Mouse (Mus musculus): ENCODE data around the gene Abca7.
"Not testable (repeated sequence)": the region's sequence is repeated elsewhere in the genome, so short reads cannot be mapped to it uniquely, and the experiment has no call there.

The Abca7 gene

GRCm38 (mm10) chr10:80050885-80051617 is 54.8 kb downstream of the Abca7 start:
- DNase-seq = peak; percentile 54

DNA sequence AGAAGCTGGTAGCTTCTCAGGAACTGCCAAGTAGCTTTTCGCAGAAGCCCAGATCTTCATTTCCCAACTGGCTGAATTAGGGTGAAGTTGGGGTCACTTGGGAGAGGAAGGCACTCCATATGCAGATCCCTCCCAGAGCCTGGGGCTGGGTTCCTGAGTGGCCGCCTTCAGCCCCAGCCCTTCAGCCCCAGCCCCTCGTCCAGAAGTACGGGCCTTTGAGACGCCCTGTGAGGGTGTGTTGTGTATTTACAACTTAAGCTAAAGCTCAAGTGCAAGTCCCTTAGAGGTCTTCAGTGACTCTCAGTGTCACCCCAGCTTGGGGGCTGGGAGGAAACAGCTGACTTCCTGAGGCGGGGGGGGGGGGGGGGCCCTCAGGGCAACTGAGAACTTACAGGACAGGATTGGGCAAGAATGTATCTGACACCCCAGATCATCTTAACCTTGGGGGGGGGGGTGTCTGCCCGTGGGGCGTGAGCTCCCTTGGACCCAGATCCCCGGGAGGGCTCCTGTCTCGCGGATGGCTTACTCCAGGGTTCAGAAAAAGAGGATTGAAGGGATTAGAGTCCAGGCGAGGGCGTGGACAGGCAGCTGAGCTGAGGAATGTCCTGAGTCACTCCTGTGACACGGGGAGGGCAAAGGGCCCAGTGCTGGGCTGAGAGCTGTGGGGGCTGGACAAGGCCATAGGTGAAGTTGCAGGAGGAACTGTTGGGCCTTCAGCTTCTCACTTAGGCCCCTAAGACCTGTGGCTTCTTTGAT is 55.5 kb downstream of the Abca7 start:
- peak; percentile 77 for DNase-seq

DNA sequence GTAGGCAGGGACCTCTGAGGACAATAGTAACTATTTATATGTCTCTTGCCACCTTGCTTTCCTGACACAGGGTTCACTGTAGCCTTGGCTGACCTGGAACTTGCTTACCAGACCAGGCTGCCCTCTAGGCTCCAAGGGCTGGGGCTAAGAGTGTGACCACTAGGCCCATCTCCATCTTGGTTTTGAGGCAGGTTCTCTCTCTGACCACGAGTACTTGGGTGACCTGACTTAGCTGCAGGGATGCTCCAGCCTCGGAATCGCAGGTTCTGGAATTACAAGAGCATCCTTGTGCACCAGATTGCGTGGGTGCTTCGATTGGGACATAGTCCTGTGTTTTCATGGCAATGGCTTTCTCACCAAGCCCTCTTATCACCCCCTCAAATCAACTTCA is 56.1 kb downstream of the Abca7 start:
- no peak for DNase-seq

DNA sequence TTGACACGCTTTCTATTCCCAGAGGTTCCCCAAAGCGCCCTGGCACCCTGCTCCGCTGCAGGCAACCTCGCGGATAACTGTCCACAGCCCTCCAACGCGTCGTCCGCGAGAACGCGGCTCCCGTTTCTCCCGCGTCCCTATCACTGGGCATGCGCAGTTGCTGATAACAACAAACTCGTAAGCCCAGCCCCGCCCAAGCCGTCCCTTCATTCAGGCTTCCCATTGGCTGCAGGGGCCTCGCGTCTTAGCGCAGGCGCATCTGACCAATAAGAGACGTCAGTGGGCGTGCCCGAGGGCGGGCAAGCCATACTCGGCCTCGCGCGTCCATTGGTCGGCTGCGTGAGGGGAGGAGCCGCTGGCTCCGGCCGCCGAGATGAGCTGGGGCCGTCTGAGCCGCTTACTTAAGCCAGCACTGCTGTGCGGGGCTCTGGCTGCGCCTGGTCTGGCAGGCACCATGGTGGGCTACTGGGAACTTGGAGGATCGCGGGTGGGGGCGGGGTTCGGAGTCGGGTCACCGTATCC is 57.0 kb downstream of the Abca7 start:
- peak; percentile 100 for DNase-seq

DNA sequence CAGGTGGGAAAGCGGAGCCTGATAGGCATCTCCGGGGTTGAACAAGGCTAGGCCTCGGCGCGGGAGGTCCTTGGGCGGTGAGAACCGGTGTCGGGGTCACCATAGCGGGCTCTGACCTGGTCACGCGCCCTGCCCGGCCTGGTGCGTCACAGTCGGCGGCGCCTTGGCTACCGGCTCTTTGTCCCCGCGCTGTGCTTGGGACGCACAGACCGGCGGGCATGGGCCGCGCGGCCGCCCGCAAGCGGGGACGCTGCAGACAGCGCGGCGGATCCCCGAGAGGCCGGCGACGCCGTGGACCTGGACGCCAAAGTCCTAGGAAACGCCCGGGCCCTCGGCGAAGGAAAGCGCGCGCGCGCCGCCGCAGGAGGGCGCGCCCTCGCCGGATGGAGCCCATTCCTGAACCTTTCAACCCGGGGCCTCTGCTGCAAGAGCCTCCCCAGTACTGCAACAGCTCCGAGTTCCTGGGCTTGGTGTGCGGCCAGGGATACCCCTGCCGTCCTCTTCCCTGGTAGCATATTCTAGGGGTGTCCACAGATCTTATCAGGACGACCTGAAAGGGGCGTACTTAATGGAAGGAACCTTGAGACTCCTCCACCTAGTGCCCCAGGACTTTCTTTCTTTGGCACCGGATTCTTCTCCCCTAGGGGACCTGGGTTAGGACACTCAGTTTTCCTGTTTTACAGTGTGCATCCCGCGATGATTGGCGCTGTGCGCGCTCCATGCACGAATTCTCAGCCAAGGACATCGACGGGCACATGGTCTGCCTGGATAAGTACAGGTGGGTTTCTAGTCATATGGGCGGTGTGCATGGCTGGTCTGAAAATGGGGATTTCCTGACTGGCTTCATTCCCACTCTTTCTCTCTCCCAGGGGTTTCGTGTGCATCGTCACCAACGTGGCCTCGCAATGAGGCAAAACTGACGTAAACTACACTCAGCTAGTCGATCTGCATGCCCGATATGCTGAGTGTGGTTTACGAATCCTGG is 57.8 kb downstream of the Abca7 start:
- no peak for DNase-seq

GRCm38 (mm10) chr10:80054911-80055310 is 58.6 kb downstream of the Abca7 start:
- DNase-seq = not testable (repeated sequence)

DNA sequence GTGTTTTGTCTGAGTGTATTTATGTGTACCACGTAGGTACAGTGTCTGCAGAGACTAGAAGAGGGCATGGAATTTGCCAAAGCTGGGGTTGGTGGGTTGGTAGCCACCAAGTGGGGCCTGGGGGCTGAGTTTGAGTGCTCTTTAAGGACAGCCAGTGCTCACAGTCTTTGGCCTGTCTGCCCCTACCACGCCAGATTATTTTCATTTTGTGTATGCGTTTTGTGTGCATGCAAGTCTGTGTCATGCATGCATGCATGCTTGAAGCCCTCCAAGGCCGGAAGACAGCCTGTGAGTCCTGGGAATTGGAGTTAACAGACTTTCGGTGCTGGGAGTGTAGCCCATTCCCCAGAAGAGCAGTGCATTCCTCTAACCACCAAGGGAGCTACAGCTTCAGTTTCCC is 59.1 kb downstream of the Abca7 start:
- DNase-seq = no peak

DNA sequence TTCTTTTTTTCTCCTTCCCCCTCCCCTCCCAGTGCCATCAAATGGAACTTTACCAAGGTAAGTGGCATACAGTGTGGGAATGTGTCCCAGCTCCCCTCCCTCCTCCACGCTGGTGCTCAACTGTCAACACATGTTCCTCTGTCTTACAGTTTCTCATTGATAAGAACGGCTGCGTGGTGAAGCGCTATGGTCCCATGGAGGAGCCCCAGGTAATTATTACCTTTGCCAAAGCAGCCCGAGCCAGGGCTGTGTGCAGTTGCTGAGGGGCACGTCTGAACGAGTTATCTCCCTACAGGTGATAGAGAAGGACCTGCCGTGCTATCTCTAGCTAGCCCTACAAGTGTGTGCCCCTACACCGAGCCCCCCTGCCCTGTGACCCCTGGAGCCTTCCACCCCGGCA is 59.6 kb downstream of the Abca7 start:
- DNase-seq = no peak

DNA sequence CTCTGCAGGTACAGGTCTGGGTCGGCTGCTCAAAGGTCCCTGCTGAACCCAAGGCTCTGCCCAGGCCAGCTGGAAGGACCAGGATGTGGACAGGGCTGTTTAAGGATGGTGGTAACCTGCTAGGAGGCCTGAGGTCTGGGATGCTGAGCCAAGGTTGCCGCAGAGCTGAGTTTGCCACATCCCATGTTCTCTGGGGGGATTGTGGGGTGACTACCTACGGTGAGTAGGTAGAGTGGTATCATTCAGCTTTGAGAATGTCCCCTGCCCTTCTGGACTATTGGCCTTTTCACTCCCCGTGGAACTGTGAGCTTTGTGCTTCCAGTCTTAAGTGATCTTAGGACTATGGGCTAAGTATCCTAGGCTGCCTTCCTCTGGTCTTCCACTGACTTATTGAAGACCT is 60.2 kb downstream of the Abca7 start:
- DNase-seq = no peak

- no peak for DNase-seq
Observed at GRCm38 (mm10) chr10:80056976-80057682, 60.8 kb downstream of the Abca7 start.

GRCm38 (mm10) chr10:80057683-80058326 is 61.5 kb downstream of the Abca7 start:
- DNase-seq = no peak

DNA sequence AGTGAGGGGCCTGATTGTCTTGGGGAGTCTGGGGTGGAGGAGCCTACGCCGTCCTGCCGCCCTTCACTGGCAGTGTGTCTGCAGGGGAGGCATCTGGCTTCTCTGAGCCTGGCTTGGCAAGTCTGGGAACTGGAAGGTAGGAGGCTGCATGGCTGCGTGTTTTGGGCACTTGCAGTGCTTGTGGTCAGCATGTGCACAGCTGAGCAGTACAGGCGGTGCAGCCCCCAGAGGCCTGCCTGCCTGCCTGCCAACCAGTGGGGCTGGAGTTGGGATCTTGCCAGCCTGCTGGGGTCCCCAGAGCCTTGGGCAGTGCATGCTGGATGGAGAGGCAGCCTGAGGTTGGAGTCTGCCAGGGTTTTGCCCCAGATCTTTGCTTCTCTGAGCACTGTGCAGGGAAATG is 66.8 kb downstream of the Abca7 start:
- DNase-seq = no peak

DNA sequence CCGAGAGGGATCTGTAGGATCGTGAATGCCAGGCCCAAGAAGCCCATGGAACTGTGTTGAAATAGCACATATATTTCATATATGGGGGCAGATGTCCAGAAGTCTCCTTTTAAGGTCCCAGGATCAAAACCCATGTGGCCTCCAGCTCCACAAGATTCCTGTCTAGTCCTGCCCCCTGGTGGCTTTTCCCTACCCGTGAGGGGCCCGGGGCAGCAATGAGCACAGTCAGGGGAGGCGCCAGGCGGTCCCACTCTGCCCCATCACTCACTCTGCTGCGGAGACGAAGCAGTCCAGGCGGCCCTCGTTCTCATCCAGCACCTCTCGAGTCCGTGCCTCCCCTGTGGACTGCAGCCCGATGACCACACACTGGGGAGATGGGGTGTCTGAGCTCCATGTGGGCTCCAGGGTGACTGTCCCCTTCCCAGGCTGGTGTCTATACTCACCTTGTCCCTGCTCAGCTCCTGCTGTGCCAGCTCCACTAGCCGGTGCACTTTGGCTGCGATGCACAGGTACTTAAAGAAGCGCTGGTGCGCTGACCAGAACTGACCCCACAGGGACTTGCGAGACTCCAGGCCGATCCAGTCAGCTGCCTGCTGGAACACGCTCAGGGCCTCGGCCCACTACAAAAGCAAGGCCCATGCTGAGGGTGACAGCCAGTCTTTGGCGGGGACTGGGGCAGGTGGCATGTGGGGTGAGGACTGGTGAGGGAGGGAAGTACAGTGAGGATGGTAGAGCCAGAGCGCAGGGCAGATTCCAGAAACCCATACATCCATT is 67.8 kb downstream of the Abca7 start:
- DNase-seq = no peak

All from retina, postnatal 1 day (tissue).